Mouse (Mus musculus): ENCODE data around the gene Polg2. TPM values are rescaled to one million over a fixed set of nuclear protein-coding genes. Genes with fewer than 3 reads are reported as not detected.
"Not testable (repeated sequence)": the region's sequence is repeated elsewhere in the genome, so short reads cannot be mapped to it uniquely, and the experiment has no call there.

The Polg2 gene
- polyA plus RNA-seq, 1 experiment, result 6.3 TPM

- Histone ChIP-seq H3K4me3 (replicated peaks; ENCODE audit: extremely low read depth, low read depth, low read length) (no peak overlapping the region), H3K4me1 (ENCODE audit: control insufficient read depth, insufficient read depth, low read length) (no peaks in the 10 kb centered on the region)
- no peak for DNase-seq
- WGBS, result 61% methylated on average over 7 of the region's 7 CpGs
- TF ChIP-seq CTCF (IDR thresholded peaks at IDR 0.05; ENCODE audit: insufficient read depth, low read length) (no peak), POLR2A (IDR thresholded peaks at IDR 0.05; ENCODE audit: borderline replicate concordance, extremely low read depth, low read depth, low read length) (peak; percentile 9; the same call in 1 of the 2 replicates)
Observed at GRCm38 (mm10) chr11:106752103-106752502, 27.2 kb downstream of the Polg2 start.

DNA sequence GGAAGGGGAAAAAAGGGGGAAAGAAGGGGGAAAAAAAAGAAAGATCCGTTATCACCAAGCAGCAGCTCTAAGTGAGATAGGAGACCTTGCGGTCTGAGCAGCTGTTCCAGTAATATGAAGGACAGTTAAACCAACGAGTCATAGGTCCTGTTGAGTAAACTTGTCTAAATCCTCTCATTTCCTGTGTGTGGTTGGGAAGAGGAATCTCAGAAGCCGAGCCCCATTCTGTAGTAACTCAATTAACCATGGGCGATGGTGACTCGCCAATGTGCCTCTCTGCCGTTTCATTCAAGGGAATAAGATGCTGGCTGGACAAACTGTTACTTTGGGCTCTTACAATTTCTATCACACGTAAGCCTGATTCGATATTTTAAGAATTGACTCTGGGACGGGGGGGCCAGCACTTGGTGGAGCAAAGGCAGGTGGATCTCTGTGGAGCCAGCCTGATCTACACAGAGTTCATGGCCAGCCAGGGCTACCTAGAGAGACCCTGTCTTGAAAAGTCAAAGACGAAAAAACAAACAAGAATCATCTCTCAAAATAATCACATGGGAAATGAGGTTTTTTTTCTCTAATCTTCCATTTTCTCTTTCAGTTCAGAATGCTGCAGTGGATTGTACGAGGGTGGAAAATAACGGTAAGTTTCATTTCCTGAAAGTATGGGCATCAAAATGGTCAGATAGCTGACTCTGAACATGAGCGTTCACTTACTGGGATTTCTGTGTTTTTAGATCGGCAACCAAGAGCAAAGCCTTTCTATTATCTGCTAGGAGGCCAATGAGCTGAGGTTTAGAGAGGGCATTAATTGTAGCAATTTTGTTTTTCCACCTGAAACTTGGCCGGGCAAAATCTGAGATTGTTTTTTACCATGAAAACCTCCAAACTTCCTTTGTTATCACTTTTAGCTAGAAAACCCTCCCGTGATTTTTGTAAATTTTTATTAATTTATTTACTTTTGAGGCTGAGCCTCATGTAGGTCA lies 28.0 kb downstream of the Polg2 start, which contains the start of gene Milr1:
TSS of gene Milr1 (plus strand) at position 188 of the 980 bp plus-strand sequence.
- TF ChIP-seq CTCF (IDR thresholded peaks at IDR 0.05; ENCODE audit: insufficient read depth, low read length) (no peak), POLR2A (IDR thresholded peaks at IDR 0.05; ENCODE audit: borderline replicate concordance, extremely low read depth, low read depth, low read length) (no peak)
- Histone ChIP-seq H3K4me1 (ENCODE audit: control insufficient read depth, insufficient read depth, low read length) (no peaks in the 10 kb centered on the region), H3K4me3 (replicated peaks; ENCODE audit: extremely low read depth, low read depth, low read length) (peak within 1 kb of the TSS; percentile 26)
- 68% methylated on average over 17 of the region's 17 CpGs for WGBS
- no peak for DNase-seq

DNA sequence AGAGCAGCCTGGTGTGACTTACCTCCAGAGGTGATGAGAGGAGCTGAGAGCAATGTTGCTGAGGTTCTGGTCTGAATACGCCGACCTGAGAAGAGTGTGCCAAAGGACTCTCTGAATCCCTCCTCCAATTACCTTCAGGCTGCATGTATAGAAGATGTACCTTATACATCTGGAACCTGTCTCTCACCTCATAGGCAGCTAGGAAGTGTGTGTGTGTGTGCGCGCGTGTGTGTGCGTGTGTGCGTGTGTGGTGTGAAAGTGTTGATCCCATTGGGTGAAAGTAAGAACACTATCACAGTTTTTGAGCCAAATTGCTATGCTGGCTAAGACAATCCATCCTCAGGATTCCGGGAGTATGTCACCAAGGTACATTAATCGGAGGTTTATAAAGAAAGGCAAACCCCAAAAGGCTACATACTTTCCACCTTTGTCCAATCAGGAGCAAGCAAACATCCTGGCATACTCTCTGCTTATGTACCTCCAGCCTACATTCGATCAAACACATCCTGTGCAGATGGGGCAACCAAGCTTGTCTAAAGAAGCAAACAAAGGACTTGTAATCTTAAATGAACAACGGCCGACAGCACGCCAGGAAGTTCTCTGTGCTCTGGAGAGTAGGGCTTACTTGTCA lies 29.1 kb downstream of the Polg2 start, which contains the start of gene Pecam1:
TSS of gene Pecam1 (minus strand) at position 508 of the 631 bp plus-strand sequence.
- TF ChIP-seq CTCF (IDR thresholded peaks at IDR 0.05; ENCODE audit: insufficient read depth, low read length) (no peak), POLR2A (IDR thresholded peaks at IDR 0.05; ENCODE audit: borderline replicate concordance, extremely low read depth, low read depth, low read length) (no peak)
- 53% methylated on average over 13 of the region's 13 CpGs for WGBS
- Histone ChIP-seq H3K4me1 (ENCODE audit: control insufficient read depth, insufficient read depth, low read length) (no peaks in the 10 kb centered on the region), H3K4me3 (replicated peaks; ENCODE audit: extremely low read depth, low read depth, low read length) (peak within 1 kb of the TSS; percentile 26)
- no peak for DNase-seq

GRCm38 (mm10) chr11:106749557-106750120 lies 29.7 kb downstream of the Polg2 start:
- DNase-seq; H3K4me3 ChIP-seq (replicated peaks; ENCODE audit: extremely low read depth, low read depth, low read length): not testable (repeated sequence)

DNA sequence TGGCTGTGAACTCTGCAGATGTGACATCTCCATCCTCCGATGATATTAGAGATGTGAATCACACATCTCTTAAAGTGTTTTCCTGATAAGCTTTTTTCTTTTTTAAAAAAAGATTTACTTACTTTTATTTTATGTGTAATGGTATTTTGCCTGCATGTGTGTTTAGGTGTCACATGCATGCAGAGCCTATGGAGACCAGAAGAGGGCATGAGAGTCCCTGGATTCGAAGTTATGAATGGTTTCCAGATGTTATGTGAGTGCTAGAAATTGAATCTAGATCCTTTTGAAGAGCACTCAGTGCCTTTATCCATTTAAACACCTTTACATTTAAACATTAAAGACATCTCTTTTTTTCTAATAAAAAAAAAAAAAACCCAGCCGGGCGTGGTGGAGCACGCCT lies 34.4 kb downstream of the Polg2 start:
- WGBS, result 90% methylated on average over 5 of the region's 5 CpGs
- no peak for TF ChIP-seq POLR2A (IDR thresholded peaks at IDR 0.05; ENCODE audit: borderline replicate concordance, extremely low read depth, low read depth, low read length)
- TF ChIP-seq CTCF (IDR thresholded peaks at IDR 0.05; ENCODE audit: insufficient read depth, low read length), result 0 out of 2 replicates have a peak, but pooled peaks have one; percentile 8

More at GRCm38 (mm10) chr11:106749557-106750120, 29.7 kb downstream of the Polg2 start:
- WGBS, result 81% methylated on average over 7 of the region's 7 CpGs
- H3K4me1 ChIP-seq (ENCODE audit: control insufficient read depth, insufficient read depth, low read length), result not testable (repeated sequence)

DNA sequence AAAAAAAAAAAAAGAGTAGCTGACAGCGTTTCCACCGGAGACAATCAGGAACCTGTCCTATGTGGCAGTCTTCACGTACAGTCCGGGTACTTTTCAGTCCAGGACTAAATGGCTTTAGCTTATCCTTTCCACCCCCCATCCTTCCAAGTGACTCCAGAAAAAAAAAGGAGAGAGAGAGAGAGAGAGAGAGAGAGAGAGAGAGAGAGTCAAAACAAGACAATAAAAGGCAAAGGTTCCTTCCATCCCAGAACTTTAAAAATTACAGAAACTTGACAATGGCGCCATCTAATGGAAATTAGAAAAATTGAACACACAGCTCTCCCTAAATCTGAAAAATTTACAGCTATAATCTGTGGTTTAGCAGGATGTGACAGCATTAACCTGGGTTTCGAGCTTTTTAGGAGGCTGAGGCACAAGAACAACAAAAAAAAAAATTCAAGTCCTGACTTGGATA lies 36.9 kb downstream of the Polg2 start:
- Histone ChIP-seq H3K4me3 (replicated peaks; ENCODE audit: extremely low read depth, low read depth, low read length) (no peak overlapping the region), H3K4me1 (ENCODE audit: control insufficient read depth, insufficient read depth, low read length) (no peaks in the 10 kb centered on the region)
- TF ChIP-seq CTCF (IDR thresholded peaks at IDR 0.05; ENCODE audit: insufficient read depth, low read length) (no peak), POLR2A (IDR thresholded peaks at IDR 0.05; ENCODE audit: borderline replicate concordance, extremely low read depth, low read depth, low read length) (no peak)
- WGBS, result 29% methylated on average over 6 of the region's 6 CpGs
- DNase-seq, result no peak

More for the DNA sequence above, 34.4 kb downstream of the Polg2 start:
- no peak for DNase-seq
- no peaks in the 10 kb centered on the region for H3K4me1 ChIP-seq (ENCODE audit: control insufficient read depth, insufficient read depth, low read length)
- H3K4me3 ChIP-seq (replicated peaks; ENCODE audit: extremely low read depth, low read depth, low read length), result no peak overlapping the region

DNA sequence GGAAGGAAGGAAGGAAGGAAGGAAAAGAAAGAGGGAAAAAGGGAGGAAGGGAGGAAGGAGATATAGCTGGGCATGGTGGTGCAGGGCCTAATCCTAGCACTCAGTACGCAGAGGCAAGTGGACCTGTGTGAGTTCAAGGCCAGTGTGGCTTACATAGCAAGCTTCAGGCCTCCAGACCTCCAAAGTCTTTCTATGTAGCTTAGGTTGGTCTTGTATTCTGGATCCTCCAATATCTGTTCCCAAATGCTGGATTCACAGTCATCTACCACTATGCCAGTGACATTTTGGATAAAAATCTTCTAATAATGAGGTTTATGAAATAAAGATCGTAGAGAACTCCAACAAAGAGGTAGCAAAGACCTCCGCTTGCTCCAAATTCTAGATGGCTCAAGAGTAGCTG lies 37.5 kb downstream of the Polg2 start:
- 93% methylated on average over 3 of the region's 3 CpGs for WGBS
- Histone ChIP-seq H3K4me3 (replicated peaks; ENCODE audit: extremely low read depth, low read depth, low read length) (no peak overlapping the region), H3K4me1 (ENCODE audit: control insufficient read depth, insufficient read depth, low read length) (no peaks in the 10 kb centered on the region)
- no peak for DNase-seq
- TF ChIP-seq POLR2A (IDR thresholded peaks at IDR 0.05; ENCODE audit: borderline replicate concordance, extremely low read depth, low read depth, low read length), result no peak
- TF ChIP-seq CTCF (IDR thresholded peaks at IDR 0.05; ENCODE audit: insufficient read depth, low read length), result no peak

GRCm38 (mm10) chr11:106741232-106741631 lies 38.1 kb downstream of the Polg2 start:
- TF ChIP-seq CTCF (IDR thresholded peaks at IDR 0.05; ENCODE audit: insufficient read depth, low read length) (no peak), POLR2A (IDR thresholded peaks at IDR 0.05; ENCODE audit: borderline replicate concordance, extremely low read depth, low read depth, low read length) (no peak)
- no peak for DNase-seq
- H3K4me1 ChIP-seq (ENCODE audit: control insufficient read depth, insufficient read depth, low read length), result no peaks in the 10 kb centered on the region
- WGBS, result 75% methylated on average over 6 of the region's 6 CpGs
- H3K4me3 ChIP-seq (replicated peaks; ENCODE audit: extremely low read depth, low read depth, low read length), result no peak overlapping the region

DNA sequence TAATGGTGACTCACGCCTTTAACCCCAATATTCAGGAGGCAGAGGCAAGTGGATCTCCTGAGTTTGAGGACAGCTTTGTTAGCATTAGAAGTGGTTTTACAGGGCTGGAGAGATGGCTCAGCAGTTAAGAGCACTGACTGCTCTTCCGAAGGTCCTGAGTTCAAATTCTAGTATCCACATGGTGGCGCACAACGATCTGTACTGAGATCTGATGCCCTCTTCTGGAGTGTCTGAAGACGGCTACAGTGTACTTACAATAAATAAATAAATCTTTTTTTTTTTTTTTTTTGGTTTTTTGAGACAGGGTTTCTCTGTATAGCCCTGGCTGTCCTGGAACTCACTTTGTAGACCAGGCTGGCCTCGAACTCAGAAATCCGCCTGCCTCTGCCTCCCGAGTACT lies 38.6 kb downstream of the Polg2 start:
- 86% methylated on average over 7 of the region's 8 CpGs for WGBS
- H3K4me3 ChIP-seq (replicated peaks; ENCODE audit: extremely low read depth, low read depth, low read length); DNase-seq; H3K4me1 ChIP-seq (ENCODE audit: control insufficient read depth, insufficient read depth, low read length): not testable (repeated sequence)
